Mouse (Mus musculus) right cerebral cortex, adult 2 months (tissue): ENCODE measurements around the gene Gm14444.
"Not testable (repeated sequence)": the region's sequence is repeated elsewhere in the genome, so short reads cannot be mapped to it uniquely, and the experiment has no call there.

Source experiments
- DNase-seq, 2 experiments: peaks; one replicate each; pipeline ENCODE4 v3.0.0; 2021 to 2022; ENCODE audit warnings: low spot score in 2 of 2

Gene Gm14444

DNA sequence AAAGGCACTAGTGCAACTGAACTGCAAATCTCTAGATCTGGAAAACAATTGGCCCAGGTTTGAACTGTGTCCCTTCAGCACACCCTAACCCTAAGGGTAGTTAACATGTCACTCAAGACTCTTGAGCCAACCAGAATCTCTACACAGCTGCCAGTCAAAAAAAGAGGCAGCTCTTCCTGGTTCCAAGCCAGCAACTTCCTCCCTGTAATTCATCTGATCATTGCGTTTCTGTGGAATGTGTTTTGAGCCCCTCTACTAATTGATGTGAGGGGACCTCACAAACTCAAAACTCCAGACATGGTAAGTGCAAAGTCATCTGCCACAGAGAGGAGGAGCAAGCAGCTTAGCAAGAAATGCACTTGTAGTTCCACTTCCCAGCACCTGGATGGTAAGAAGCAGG is at the start of gene Gm14444:
Gene Gm14444, plus strand, starts transcription at position 220 of the 400 bp plus-strand sequence.
- DNase-seq, result not testable (repeated sequence)

DNA sequence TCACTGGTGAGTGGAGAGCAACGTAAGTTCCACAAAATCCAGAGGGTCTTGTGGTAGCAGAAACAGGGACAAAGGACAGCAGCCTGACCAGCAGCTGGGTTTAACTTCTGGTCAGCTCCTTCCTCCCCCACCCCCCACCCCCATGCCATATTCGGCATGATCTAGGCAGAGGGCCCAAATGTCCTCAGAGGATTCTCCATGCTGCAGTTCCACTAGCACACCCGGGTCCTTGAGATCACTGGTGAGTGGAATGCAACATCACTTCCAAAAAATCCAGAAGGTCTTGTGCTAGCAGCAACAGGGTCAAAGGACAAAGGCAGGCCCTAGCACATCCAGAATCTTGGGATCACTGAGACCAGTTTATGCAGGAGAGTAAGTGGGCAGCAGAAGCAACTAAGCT is 44.6 kb upstream of the Gm14444 start:
- not testable (repeated sequence) for DNase-seq

DNA sequence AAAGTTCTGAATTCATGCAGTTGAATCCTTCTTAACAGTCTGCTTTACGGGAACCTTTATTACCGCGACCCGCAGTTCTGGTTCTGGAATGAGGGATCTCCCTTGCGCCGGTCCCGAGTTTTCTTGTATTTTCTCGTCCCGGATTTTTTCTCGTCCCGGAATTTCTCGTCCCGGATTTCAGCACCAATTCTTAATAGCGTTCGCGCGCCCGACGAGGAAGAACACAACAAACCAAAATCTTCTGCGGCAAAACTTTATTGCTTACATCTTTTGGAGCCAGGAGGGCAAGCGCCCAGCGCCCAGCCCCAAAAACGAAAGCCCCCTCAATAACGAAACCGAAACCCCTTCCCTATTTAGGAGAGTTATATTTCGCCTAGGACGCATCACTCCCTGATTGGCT is 34.2 kb downstream of the Gm14444 start:
- DNase-seq, result not testable (repeated sequence)

DNA sequence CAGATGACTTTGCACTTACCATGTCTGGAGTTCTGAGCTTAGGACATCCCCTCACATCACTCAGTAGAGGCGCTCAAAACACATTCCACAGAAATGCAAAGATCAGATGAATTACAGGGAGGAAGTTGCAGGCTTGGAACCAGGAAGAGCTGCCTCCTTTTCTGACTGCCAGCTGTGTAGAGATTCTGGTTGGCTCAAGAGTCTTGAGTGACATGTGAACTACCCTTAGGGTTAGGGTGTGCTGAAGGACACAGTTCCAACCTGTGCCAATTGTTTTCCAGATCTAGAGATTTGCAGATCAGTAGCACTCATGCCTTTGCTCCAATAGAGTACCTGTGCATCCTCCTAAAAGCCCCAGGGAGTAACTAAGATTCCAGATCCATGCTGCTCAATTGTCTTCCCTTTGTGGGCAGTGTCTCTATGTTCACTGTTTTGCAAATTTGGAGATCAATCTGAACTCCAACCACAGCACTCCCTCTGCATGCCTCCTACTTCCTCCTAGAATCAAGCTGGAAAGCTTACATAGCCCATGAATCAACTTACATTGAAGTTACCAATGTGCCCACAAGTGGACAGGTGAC is 57.7 kb downstream of the Gm14444 start, which contains the start of gene Gm14393:
Gene Gm14393, minus strand, starts transcription at position 101 of the 581 bp plus-strand sequence.
- DNase-seq, result not testable (repeated sequence)
